Mouse (Mus musculus): ENCODE measurements around the gene G6pd2. TPM values are rescaled to one million over a fixed set of nuclear protein-coding genes. Genes with fewer than 3 reads are reported as not detected.

Gene G6pd2
- not detected for total RNA-seq (2021)
- long read RNA-seq, experiment 1 = 0 reads
- long read RNA-seq, experiment 2 = 0 reads

GRCm38 (mm10) chr5:61808516-61808915, at the start of gene G6pd2:
G6pd2 (plus strand) TSS chr5:61808816.
- DNase-seq = no peak
- intact Hi-C loops (cut with DNase I; ENCODE audit: low total_unique reads) = no loop called here

GRCm38 (mm10) chr5:61764214-61764613, 44.4 kb upstream of the G6pd2 start:
- DNase-seq = no peak
- intact Hi-C loops (cut with DNase I; ENCODE audit: low total_unique reads) = no loop called here

GRCm38 (mm10) chr5:61832935-61833551, 24.4 kb downstream of the G6pd2 start:
- DNase-seq = no peak
- intact Hi-C loops (cut with DNase I; ENCODE audit: low total_unique reads) = no loop called here

GRCm38 (mm10) chr5:61843891-61844290, 35.3 kb downstream of the G6pd2 start:
- intact Hi-C loops (cut with DNase I; ENCODE audit: low total_unique reads) = no loop called here
- no peak for DNase-seq
